Mouse (Mus musculus) gastrocnemius, adult 8-10 months (tissue): ENCODE data around the gene Etv6. TPM values are rescaled to one million over a fixed set of nuclear protein-coding genes. Genes with fewer than 3 reads are reported as not detected.

ENCODE experiments used
- DNase-seq, 2 experiments: peaks; one replicate each; pipeline ENCODE4 v3.0.0; 2022; ENCODE audit warnings: low spot score in 2 of 2
- total RNA-seq, 4 experiments: library from RNA; stranded (reverse); gene quantifications; 2 replicates each; pipeline ENCODE4 v1.2.4; 2022

The Etv6 gene
- total RNA-seq, 4 experiments from 2014 or later: 5.1 to 10.3 (median 6.3) TPM

DNA sequence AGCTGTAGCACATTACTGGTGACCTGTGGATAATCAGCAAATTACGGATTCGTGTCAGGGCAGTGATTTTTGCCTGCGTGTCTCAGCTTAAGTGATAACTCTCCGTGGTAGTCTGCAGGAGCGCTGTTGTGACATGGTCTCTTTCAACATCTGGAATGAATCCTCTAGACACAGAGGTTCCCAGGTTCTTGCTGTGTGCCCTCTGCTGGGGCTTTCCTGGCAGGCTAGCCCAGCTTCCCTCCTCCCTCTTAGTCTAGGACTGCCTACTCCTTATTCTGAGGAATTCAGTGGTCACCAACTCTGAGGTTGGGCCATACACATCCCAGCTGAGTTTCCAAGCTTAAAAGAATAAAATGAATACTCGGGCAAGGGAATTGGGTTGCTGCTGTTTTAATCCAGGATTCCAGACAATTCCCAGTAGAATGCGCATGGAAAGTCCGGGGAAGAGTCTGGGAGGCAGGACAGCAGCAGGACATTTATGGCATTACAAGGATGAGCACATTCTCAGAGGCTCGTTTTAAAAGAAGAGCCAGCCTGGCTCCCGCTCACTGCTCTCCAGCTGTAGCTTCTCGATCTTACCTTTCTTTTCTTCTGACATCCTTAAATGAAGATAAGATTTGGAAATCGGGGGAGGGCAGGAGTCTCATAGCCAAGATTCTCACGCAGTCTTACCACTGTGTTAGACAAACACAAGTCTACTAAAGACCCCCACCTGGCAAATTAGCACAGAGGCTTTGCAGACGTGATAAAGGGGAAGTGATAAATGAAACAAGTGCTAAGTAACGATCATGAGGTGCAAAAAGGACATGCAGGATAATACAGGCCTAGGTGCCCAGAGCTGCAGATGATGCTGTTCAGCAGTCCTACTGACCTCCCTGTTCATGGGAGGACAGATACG, 105.5 kb downstream of the Etv6 start:
- DNase-seq: no peak

DNA sequence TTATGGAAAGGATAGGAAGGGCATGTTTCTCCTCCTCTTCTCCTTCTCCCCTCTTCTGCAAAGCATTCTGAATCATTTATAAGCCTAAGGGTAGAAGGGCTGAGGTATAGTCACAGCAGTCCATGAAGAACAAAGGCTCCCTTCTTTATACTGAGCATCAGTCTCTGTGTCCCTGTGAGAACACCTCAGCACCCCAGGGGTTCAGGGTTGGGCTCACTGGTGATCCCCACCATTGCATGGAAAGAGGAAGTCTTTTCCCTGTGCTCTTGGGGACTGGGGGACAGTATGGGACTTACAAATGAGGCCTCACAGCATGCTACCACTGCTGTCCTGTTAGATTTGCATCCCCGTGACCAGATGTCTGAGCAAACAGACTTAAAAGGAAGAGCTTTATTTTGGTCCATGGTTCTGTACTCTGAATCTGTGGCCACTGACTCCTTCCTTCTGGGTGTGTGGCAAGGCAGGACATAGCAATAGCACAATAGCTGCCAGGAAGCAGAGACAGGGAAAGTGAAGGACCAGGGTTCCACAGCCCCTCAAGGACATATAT, 106.2 kb downstream of the Etv6 start:
- DNase-seq: no peak

DNA sequence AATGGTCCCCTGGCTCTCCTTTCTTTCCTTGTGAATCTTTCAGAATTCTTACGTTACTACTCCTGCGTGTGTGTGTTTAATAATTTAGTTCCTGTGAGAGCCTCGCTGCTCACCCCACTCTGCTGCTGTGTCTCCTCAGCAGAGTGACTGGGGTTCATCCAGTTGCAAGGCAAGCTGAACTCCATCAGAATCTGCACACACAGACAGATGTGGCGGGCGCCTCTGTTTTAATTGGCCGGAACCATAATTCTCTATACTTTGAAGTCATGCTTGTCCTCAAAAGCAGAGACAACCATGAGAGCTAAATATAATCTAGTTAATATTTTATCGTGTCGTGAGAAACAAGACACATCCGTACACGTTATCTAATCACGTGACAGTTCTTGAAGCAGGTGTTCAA, 107.2 kb downstream of the Etv6 start:
- no peak for DNase-seq

DNA sequence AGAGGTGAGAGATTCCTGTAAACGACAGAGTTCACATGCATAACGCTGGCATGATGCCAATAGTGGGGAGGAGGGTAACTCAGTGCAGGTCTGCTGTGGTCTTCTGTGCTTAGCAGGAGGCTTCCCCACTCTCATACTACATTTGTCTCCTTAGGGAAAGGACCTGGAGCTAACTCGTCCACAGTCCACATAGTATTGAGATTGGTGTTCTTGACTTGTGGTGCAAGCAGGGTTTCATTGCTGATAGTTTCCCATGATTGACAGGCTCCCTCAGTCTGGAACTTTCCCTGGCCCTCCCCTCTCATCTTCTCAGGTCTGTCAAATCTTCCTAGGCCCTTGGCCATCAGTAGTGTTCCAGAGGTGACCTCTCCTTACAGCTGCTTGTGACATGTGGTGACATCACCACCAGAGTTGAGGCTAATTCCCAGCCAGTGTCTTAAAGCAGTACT, 108.2 kb downstream of the Etv6 start:
- DNase-seq: no peak

DNA sequence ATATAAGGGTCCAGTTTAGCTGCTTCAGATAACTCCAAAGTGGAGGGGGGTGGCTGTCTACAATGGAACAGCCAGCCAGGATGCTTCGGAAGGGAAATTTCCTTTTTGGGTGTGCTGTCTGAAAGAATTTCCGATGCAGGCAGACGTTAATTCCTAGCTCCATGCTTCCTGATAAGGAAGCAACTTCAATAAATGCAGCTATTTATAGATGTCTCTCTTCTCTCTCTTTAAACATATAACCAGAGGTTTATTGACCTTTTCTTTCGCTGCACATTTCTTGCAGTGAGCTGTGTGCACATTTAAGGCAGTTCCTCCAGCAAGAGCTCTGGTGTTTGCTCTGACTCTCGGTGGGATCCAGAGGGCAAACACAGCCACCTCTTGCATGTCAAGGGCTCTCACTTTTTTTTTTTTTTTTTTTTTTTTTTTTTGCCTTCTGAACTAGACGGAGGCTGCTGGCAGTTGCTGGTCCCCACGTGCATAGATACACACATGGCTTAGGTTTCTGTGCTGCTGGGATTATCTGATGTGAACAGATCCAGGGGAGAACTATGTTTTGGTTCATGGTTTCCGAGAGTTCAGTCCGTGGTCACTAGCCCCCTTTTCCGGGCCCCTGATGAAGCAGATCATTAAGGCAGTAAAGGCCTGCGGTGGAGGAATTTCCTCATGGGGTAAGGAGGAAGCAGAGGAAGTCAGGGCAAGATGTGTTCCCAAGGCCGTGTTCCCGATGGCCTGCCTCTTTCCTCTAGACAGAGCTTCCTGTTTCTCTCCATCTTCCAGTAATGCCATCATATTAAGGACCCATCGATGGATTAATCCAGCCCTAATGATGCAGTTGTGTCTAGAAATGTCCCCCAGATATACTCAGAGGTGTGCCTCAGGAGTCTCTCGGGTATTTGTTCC, 109.0 kb downstream of the Etv6 start:
- DNase-seq: no peak

DNA sequence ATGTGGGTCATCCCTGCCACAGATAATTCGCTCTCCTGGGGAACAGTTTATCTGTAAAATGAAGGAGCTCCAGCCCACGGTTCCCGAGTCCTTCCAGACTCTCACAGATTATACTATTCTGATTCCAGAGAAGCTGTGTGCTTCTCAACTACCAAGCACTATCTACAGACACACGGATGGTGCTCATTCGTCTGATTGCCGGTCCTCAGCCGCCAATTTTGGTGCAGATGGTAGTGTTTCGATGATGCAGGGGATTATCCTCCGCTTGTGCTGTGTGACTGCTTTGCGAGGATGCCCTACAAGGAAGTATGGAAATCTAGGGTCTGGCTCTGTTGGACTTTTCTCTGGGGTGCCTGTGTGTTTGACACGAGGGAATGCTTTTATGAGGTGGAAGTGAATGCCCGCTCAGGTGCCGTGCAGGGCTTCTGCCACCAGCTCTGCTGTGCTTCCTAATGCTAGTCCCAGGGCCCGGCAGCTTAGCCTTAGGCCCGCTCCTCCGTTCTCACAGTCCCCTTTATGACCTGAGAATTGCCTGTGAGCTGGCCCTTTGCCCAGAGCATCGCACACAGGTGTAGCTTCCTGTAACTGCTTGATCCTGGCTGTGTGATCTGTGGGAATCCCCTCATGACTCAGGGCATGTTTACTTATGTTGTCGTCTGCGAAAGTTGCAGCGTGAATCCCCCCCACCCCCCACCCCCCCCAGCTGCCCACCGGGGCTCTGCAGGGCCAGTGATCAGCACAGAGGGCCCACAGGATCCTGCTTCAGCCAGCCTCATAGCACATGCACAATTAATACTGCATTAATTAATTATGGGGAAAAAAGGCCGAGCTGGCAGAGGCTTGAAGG, 112.3 kb downstream of the Etv6 start:
- no peak for DNase-seq

DNA sequence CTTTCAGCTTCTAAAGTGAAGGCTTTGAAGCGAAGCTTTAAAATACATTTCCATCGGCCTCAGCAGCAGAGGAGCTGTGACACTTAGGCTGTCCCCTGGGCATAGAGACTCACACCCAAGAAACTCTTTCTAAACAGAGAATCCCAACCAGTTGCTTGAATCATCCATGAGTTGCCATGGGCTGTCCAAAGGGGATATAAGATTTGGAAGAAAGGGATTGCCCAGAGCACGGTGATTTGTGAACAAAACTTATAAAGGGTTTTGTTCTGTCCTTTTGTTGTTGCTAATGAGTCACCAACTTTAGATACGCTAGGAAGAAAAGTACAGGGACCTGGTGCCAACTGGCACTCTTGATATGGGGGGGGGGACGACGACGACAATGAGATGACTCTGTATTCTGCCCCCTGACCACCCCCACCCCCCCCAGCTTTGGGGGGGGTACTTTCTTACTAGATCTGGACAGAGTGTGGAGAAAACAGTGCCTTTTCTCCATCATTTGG, 113.0 kb downstream of the Etv6 start:
- DNase-seq: no peak

DNA sequence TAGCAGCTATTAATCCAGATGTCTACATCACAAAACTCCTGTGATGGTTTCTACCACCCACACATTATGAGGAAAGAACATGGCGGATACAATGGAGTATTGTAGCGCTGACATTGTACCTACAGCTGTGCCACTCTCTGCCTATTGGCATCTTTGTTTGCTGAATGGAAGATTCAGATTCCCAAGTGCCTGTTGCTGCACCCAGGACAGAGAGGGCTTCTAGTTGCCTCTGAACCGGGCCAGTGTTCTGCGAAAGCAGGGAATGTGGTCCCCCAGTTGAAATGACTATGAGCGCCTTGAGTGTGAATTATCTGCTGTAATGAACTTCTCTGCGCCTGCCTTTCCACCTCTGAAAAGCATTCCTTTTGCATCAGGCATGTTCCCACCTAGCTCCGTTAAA, 114.1 kb downstream of the Etv6 start:
- DNase-seq: no peak

DNA sequence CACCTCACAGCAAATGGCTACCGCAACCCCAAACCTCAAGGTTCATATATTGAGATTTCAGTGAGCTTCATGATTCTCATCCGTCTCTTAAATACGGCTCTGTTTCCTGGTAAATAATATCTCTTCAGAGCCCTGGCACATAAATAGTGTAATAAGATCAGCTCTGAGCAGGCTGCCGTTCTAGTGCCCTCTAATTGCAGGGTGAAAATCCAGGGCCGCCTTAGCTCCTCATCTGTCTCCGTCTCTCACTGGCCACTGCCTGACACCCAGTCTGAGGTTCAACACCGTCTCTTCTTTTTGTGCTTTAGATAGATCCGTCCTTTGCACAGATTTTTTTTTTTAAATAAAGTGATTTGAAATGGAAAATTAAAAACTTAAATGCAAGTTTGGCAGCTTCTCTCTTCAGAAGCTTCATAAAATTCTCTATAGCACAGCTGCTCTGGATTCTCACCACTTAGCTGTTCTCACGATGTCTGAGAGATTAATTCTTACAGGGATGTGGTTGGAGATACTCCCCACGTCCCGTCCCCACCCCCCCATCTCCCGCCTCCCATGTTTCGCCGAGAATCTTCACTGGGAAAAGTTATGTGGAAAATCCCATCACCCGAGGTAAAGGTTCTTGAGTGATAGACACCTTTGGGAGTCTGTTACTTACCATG, 115.7 kb downstream of the Etv6 start:
- DNase-seq: no peak

DNA sequence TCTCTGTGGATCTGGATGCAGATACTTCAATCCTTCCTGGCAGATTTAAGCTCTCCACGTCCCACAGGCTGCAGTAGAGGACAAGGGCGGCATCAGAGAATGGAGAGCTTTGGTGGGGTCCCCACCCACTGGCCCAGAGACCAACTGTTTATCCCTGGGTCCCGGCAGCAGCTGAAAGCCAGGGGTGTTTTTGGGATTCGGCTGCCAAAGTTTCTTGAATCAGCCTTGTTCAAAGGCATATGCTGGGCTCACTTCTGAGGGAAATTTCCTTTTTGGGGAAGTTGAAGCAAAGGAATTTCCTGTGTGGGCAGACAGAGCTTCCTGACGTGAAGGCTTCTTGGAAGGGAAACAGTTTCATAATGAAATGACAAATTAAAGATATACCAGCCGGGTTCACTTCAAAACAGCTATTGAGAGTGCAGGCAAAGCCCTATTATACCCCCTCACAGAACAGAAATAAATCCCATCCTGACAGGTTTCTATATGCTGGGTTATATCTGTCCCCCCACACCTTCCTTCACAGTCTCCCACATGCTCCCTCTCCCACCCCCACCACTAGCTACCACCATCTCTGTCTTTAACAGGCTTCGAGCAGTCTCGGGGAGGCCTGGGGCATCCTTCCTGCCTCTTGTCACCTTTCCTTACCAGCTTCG, 116.5 kb downstream of the Etv6 start:
- DNase-seq: no peak

DNA sequence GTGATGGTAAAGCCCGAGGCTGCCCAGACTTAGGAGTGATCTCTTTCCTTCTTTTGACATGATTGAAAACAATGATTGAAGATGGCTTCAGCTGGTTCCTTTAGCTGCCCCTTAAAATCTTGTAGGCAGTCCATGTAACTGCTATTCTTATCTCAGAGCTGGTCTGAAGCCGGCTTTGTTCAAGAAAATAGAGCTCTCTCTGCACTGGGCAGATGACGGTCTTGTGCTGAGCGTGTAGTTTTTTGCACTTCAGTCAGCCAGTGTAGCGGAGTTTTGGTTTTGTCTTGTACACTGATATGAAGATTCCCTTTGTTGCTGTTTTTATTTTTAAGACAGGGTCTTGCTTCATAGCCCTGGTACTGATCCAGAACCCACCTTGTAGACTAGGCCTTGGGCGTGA, 117.0 kb downstream of the Etv6 start:
- DNase-seq: no peak

DNA sequence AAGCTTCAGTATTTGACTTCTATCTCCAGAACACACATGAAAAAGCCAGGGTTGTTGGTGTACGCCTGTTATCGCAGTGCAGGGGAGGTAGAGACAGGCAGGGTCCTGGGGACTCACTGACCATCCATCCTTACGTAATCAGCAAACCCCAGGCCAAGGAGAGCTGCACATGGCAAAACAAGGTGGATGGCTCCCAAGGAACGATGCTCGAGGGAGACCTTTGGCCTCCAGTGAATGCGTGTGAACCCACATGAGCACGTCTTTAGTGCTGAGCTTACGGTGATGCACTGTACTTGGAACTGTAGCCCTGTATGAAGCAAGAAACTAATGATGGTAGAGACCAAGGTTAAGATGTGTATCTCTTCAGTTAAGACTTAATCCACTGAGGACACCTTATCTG, 119.2 kb downstream of the Etv6 start:
- DNase-seq: no peak

DNA sequence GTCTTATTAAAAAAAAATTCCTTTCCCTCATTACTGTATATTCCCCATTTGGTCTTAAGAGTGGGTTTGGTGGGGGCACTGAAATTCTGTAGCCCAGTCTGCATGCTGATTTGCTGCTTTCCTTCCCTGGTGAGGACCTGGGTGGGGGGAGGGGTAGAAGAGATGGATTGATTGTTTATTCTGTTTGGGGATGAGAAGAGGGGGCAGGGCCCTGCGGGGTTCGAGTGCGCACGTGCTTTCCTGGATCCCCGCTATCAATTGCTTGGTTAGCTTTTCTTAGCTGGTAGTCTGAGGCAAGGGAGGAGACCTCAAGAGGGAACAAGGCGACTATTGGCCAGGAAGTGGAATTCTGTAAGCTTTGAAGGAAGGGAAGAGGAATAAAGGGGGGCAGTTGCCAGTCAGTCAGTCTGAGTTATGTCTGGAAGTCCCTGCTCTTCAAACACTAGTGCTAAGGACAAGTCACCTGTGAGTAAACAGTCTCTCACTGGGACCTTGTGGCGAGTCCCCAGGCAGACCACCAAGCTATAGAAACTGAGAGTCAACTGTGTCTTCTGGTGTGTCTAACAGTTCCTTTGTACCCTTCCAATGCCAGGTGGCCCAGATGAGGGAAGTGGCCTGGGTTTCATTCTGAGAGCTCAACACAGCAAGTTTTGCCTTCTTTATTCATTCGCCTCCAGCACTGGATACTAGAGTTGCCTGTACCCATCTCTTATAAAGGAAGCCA, 120.6 kb downstream of the Etv6 start:
- no peak for DNase-seq

DNA sequence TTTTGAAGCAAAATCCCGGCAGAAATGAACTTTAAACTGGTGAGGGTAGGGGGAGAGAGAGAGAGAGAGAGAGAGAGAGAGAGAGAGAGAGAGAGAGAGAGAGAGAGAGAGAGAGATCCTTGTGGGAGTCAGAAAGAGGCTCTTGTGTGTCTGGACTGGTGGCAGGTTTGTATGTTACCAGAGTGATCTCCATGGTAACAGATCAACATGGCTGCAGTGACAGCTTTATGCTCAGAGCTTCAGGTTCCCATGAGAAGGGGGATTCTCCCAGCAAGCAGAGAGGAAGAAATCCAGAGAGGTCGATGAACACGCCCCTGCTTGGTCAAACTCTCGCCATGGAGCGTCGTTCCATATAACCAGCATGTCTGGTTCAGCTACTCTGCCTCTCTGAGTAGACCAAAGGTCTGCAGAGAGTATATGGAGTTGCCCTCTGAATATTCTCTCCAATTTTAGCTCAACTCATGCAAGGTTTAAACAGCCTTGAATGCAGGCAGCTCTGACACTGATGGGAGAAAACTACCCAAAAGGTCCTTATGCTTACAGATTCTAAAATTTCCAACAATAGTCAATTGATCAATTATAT, 122.1 kb downstream of the Etv6 start:
- DNase-seq: no peak

DNA sequence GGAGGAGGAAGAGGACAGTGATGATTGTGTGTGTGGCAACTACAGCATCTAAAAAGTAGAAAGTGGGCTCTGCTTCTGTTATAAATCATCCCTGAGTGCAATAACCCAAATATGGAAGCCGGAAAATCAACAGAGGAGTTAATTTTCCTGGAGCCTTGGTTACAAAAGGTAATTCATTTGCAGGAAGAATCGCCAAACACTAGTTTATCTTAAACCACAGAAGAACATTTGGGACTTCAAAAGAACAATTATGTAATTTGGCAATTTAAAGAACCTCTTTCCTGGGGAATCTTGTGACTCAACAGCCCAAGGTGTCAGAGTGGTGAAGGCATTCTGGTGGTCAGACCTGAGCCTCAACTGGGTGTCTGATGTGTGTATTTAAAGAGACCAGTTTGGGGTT, 122.7 kb downstream of the Etv6 start:
- DNase-seq: no peak

DNA sequence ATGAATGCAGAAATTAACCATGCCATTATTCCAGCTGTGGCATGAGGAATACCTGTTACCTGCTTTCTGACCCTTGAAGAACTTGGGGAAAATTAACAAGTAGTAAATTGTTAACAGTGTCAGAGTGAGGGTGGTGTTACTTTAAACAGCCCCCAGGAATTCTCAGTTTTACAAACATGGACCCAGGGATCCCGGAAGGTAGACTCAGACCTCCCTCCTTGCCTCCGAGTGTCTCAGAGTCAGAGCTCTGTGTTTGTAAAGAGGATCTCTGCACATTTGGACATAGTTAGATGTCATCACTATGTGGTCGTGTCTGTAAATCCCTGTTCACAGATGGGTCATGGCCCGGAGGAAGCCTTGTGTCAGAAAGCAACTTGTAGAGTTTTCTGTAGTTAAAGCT, 124.2 kb downstream of the Etv6 start:
- no peak for DNase-seq

DNA sequence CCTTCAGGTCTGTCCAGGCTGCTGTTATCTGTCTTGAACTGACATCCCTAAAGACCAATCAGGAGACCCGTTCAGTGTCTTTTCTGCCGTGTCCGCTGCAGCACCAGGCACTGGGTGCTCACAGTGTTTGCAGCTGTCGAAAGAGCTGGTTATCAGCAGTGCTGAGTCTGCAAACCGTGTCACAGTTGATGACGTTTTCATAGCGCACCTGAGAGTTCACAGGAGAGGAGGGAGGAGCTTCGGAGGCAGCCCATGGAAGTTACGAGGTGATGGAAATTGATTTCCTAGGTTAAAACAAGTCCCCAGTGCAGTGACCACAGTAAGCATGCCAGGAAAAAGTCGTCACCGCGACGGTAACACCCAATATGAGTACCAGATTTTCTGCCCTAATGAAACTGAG, 125.5 kb downstream of the Etv6 start:
- no peak for DNase-seq

DNA sequence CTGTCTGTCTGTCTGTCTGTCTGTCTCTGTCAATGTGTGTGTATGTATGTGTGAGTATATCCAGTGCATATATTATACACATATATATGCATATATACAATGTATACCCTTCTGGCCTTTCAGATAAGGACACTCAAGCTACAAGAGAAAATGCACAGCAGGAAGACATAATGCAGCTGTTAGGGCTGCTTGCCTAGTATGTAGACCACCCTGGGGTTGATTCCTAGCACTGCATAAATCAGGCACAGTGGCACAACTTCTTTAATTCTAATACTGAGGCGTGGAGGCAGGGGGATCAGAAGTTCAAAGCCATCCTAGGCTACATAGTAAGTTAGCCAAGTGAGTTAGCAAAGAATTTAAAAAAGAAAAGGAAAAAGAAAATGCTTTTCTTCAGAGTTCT, 127.8 kb downstream of the Etv6 start:
- DNase-seq: no peak

DNA sequence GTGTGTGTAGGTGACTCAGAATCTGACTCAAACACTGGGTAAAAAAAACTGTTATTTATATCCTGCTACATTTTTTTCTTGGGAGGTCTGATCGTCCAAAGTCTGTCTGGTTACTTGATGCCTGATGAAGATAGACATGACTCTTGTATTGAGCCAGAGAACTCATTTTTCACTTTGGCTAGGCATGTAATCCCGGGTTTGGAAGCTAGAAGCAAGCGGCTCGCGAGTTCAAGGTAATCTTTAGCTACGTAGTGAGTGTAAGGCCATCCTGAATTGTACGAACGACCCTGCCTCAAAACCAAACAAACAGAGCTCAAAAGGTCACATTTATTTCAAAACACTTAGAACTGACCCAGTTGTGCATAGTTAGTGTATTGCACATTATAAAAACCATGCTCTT, 128.9 kb downstream of the Etv6 start:
- no peak for DNase-seq
